Mouse (Mus musculus) inflammation-experienced regulatory T-cells, adult 16 weeks (primary cell): ENCODE measurements around the gene Olfr1232. TPM values are rescaled to one million over a fixed set of nuclear protein-coding genes. Genes with fewer than 3 reads are reported as not detected.

Experiments used
- polyA plus RNA-seq: library from polyadenylated mRNA; unstranded; fragments of 100-300 nt; shearing (Covaris generic); gene quantifications from one replicate; pipeline ENCODE4 v1.2.1, GENCODE M21; 2017

Gene Olfr1232
- not detected for polyA plus RNA-seq

DNA sequence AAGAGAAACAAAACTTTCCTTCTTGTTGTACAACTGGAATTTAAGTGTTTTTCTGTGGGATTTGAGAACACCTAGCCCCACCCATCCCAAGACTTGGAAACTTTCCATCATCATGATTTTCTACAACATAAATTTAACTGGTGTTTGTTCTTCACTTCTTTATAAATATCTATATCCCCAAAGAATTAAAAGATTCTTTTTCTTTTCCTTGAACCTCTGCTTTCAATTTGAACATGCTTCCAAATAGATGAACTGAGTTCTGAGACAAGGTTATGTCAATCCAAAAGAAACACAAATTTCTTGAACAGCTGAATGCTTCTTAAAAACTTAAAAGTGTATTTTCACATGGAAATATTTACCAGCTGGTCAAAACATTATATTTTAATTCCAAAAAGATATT lies at the start of gene Olfr1232:
Olfr1232 (minus strand) TSS at position 101 of the 400 bp plus-strand sequence.

GRCm38 (mm10) chr2:89364765-89365164 lies 35.3 kb upstream of the Olfr1232 start, which contains the start of gene Olfr1234:
Gene Olfr1234, minus strand, starts transcription at chr2:89364865.

GRCm38 (mm10) chr2:89342298-89342697 lies 12.8 kb upstream of the Olfr1232 start, which contains the start of gene Olfr1233:
Gene Olfr1233, minus strand, starts transcription at chr2:89342398.

GRCm38 (mm10) chr2:89306974-89307373 lies 22.5 kb downstream of the Olfr1232 start, which contains the start of gene Olfr1231:
Gene Olfr1231, minus strand, starts transcription at chr2:89307074.

GRCm38 (mm10) chr2:89297168-89297567 lies 32.3 kb downstream of the Olfr1232 start, which contains the start of gene Olfr1230:
Gene Olfr1230, minus strand, starts transcription at chr2:89297268.

GRCm38 (mm10) chr2:89287914-89288313 lies 41.6 kb downstream of the Olfr1232 start, which contains the start of gene Olfr1229:
Gene Olfr1229, minus strand, starts transcription at chr2:89288014.

Other genes starting within 250 kb of the Olfr1232 start
- not detected for gene Olfr1219, start 246.2 kb downstream of the Olfr1232 start, polyA plus RNA-seq
- not detected for gene Olfr1220, start 222.8 kb downstream of the Olfr1232 start, polyA plus RNA-seq
- gene Olfr1221, start 212.4 kb downstream of the Olfr1232 start, polyA plus RNA-seq, result not detected
- gene Olfr1222, start 196.6 kb downstream of the Olfr1232 start, polyA plus RNA-seq, result not detected
- gene Olfr1223, start 178.1 kb downstream of the Olfr1232 start, polyA plus RNA-seq, result not detected
- not detected for gene Olfr1224-ps1, start 165.6 kb downstream of the Olfr1232 start, polyA plus RNA-seq
- gene Olfr1225, start 155.0 kb downstream of the Olfr1232 start, polyA plus RNA-seq, result not detected
- not detected for gene Olfr1226, start 129.6 kb downstream of the Olfr1232 start, polyA plus RNA-seq
- not detected for gene Olfr1228, start 75.6 kb downstream of the Olfr1232 start, polyA plus RNA-seq
- not detected for gene Olfr1229, start 41.7 kb downstream of the Olfr1232 start, polyA plus RNA-seq
- not detected for gene Olfr1230, start 32.4 kb downstream of the Olfr1232 start, polyA plus RNA-seq
- gene Olfr1231, start 22.6 kb downstream of the Olfr1232 start, polyA plus RNA-seq, result not detected
- not detected for gene Olfr1233, start 12.7 kb upstream of the Olfr1232 start, polyA plus RNA-seq
- gene Olfr1234, start 35.2 kb upstream of the Olfr1232 start, polyA plus RNA-seq, result not detected
- gene Olfr1238, start 80.0 kb upstream of the Olfr1232 start, polyA plus RNA-seq, result not detected
- not detected for gene Olfr1239, start 90.7 kb upstream of the Olfr1232 start, polyA plus RNA-seq
- gene Olfr1240, start 113.3 kb upstream of the Olfr1232 start, polyA plus RNA-seq, result not detected
- gene Olfr1241, start 157.5 kb upstream of the Olfr1232 start, polyA plus RNA-seq, result not detected
- not detected for gene Olfr1242, start 168.7 kb upstream of the Olfr1232 start, polyA plus RNA-seq
- gene Olfr1243, start 201.8 kb upstream of the Olfr1232 start, polyA plus RNA-seq, result not detected
- not detected for gene Olfr1245, start 248.8 kb upstream of the Olfr1232 start, polyA plus RNA-seq